Mouse (Mus musculus) layer of hippocampus, postnatal 14 days (tissue): ENCODE data around the gene Tctex1d1. TPM values are rescaled to one million over a fixed set of nuclear protein-coding genes. Genes with fewer than 3 reads are reported as not detected.

Source experiments
- total RNA-seq, 2 experiments: library from RNA; stranded (reverse); gene quantifications; 2 replicates each; pipeline ENCODE4 v1.2.3; 2021

Tctex1d1 gene
- total RNA-seq, 2 experiments from 2014 or later = 0.76 to 1.2 TPM

Other genes with a start within 250 kb of the Tctex1d1 start
- gene Sgip1, start 237.3 kb upstream of the Tctex1d1 start, total RNA-seq = 100 to 1,000 TPM; 277 to 311 TPM
- gene Insl5, start 48.2 kb downstream of the Tctex1d1 start, total RNA-seq = not detected
- gene Mier1, start 135.8 kb downstream of the Tctex1d1 start, total RNA-seq = 10 to 100 TPM; 47.2 to 47.8 TPM
- 10 to 100 TPM in 1 of 2 experiments, 1 to 10 TPM in 1; 10.0 to 16.3 TPM for gene Wdr78, start 135.9 kb downstream of the Tctex1d1 start, total RNA-seq
- 10 to 100 TPM; 14.3 to 14.9 TPM for gene Slc35d1, start 236.6 kb downstream of the Tctex1d1 start, total RNA-seq